ENCODE assay signal across 28 mouse cellular contexts in genomic region chr12:112128526-112128925, GRCm38 (mm10). TPM values are rescaled to one million over a fixed set of nuclear protein-coding genes. Genes with fewer than 3 reads are reported as not detected.
DNase-seq lines count a peak whose midpoint lies in the region; ATAC-seq and TF ChIP-seq lines count a peak whose summit lies in the region.
"Had no signal": no experiment of that assay in that cellular context is flagged by ENCODE, and none has a peak within 500 bp of the region (broad histone marks: within the 10 kb centered on the region; RNA-seq: fewer than 3 reads in every experiment).

No protein-coding gene starts in this region.

- H3K4me1 ChIP-seq in limb, embryonic 12.5 days (replicated peaks): peaks cover 20% of the 10 kb centered on the region
- H3K4me1 ChIP-seq in limb, embryonic 10.5 days: peaks cover 22% of the 10 kb centered on the region
- peaks cover 26% of the 10 kb centered on the region for H3K4me1 ChIP-seq in intestine, embryonic 16.5 days (ENCODE audit: control insufficient read depth, insufficient read depth, low read length)
- peaks cover 9% of the 10 kb centered on the region for H3K4me1 ChIP-seq in stomach, postnatal 0 days (replicated peaks; ENCODE audit: control insufficient read depth, insufficient read depth)

- intact Hi-C loops in left cerebral cortex, postnatal 36 days (cut with DNase I): no loop called here

- H3K4me2 ChIP-seq in limb, embryonic 12.5 days: no peak overlapping the region
- H3K4me2 ChIP-seq in intestine, embryonic 16.5 days (ENCODE audit: low read depth, low read length): no peak overlapping the region
- no peak overlapping the region for H3K4me2 ChIP-seq in stomach, postnatal 0 days (replicated peaks; ENCODE audit: low read depth)
- H3K4me2 ChIP-seq: hindbrain, embryonic 12.5 days; liver, embryonic 11.5 days; lung, embryonic 15.5 days; midbrain, embryonic 11.5 days had no signal

- 75% methylated on average over 4 of the region's 4 CpGs for WGBS in limb, embryonic 12.5 days
- WGBS in limb, embryonic 10.5 days: 79% methylated on average over 4 of the region's 4 CpGs
- WGBS in intestine, embryonic 16.5 days: 72% methylated on average over 4 of the region's 4 CpGs
- WGBS in stomach, postnatal 0 days: 78% methylated on average over 4 of the region's 4 CpGs

- no peak overlapping the region for H3K4me3 ChIP-seq in limb, embryonic 12.5 days (replicated peaks)
- H3K4me3 ChIP-seq in limb, embryonic 10.5 days: no peak overlapping the region
- no peak overlapping the region for H3K4me3 ChIP-seq in intestine, embryonic 16.5 days (ENCODE audit: low read length)
- no peak overlapping the region for H3K4me3 ChIP-seq in stomach, postnatal 0 days (ENCODE audit: low read depth, low read length)
- H3K4me3 ChIP-seq: forebrain, embryonic 10.5 days; hindbrain, embryonic 12.5 days; lung, embryonic 15.5 days; myocyte; neural tube, embryonic 12.5 days had no signal

- H3K27me3 ChIP-seq in limb, embryonic 12.5 days: peaks cover 54% of the 10 kb centered on the region
- H3K27me3 ChIP-seq in limb, embryonic 10.5 days (ENCODE audit: low read depth, poor library complexity, severe bottlenecking): peaks cover 62% of the 10 kb centered on the region
- H3K27me3 ChIP-seq in intestine, embryonic 16.5 days (replicated peaks; ENCODE audit: control insufficient read depth, insufficient read depth, low read length): peaks cover 2% of the 10 kb centered on the region; the same call in 1 of the 2 replicates
- H3K27me3 ChIP-seq in stomach, postnatal 0 days (ENCODE audit: control insufficient read depth, insufficient read depth, low read length): no peaks in the 10 kb centered on the region

- no peak for ATAC-seq in limb, embryonic 12.5 days (ENCODE audit: insufficient number of reproducible peaks, insufficient read depth, low FRiP score, low TSS enrichment, low read depth)
- no peak for ATAC-seq in intestine, embryonic 16.5 days
- ATAC-seq in stomach, postnatal 0 days (ENCODE audit: low FRiP score, low TSS enrichment): no peak
- ATAC-seq: forebrain, embryonic 16.5 days; hindbrain, postnatal 0 days had no signal

- TF ChIP-seq CTCF in stomach, postnatal 0 days (IDR thresholded peaks at IDR 0.05; ENCODE audit: low read depth): no peak

- peak; percentile 62 for DNase-seq in adrenal gland, postnatal 14 days
- no peak for DNase-seq in adrenal gland, postnatal 25 days
- DNase-seq in limb, embryonic 10.5 days (ENCODE audit: low spot score): no peak
- no peak for DNase-seq in stomach, postnatal 0 days (ENCODE audit: low spot score)
- no peak for DNase-seq in left cerebral cortex, postnatal 36 days (ENCODE audit: low spot score in 2 of 2)
- DNase-seq in frontal cortex, postnatal 14 days (ENCODE audit: low spot score in 2 of 2): no peak
- DNase-seq: cerebellum, adult 11 months; cerebellum, adult 9-10 months; gastrocnemius, postnatal 10 days; heart, postnatal 14 days; kidney, adult 11 months; layer of hippocampus, postnatal 36 days; thymus, postnatal 14 days had no signal

- no peaks in the 10 kb centered on the region for H3K36me3 ChIP-seq in limb, embryonic 12.5 days
- no peaks in the 10 kb centered on the region for H3K36me3 ChIP-seq in limb, embryonic 10.5 days
- no peaks in the 10 kb centered on the region for H3K36me3 ChIP-seq in intestine, embryonic 16.5 days (ENCODE audit: control insufficient read depth, insufficient read depth, low read length)
- H3K36me3 ChIP-seq in stomach, postnatal 0 days (ENCODE audit: control insufficient read depth, insufficient read depth, low read length): no peaks in the 10 kb centered on the region
- H3K36me3 ChIP-seq: forebrain, embryonic 10.5 days; G1E; hindbrain, embryonic 12.5 days; lung, embryonic 15.5 days; neural tube, embryonic 12.5 days had no signal

- 0 out of 2 replicates have a peak overlapping the region, but pooled peaks have one; percentile 8 for H3K9ac ChIP-seq in limb, embryonic 12.5 days (replicated peaks)
- peak overlapping the region; percentile 30; the same call in 1 of the 2 replicates for H3K9ac ChIP-seq in intestine, embryonic 16.5 days (ENCODE audit: low read depth, low read length)
- H3K9ac ChIP-seq in stomach, postnatal 0 days (ENCODE audit: low read length): no peak overlapping the region
- H3K9ac ChIP-seq: hindbrain, embryonic 12.5 days; lung, embryonic 15.5 days; neural tube, embryonic 12.5 days had no signal

- H3K9me3 ChIP-seq in limb, embryonic 12.5 days: no peaks in the 10 kb centered on the region
- no peaks in the 10 kb centered on the region for H3K9me3 ChIP-seq in limb, embryonic 10.5 days (replicated peaks)
- no peaks in the 10 kb centered on the region for H3K9me3 ChIP-seq in intestine, embryonic 16.5 days (ENCODE audit: control insufficient read depth, low read length)
- H3K9me3 ChIP-seq in stomach, postnatal 0 days (ENCODE audit: control insufficient read depth, low read length): no peaks in the 10 kb centered on the region
- H3K9me3 ChIP-seq: forebrain, embryonic 10.5 days; hindbrain, embryonic 12.5 days; lung, embryonic 15.5 days; neural tube, embryonic 12.5 days had no signal

- no peak overlapping the region for H3K27ac ChIP-seq in limb, embryonic 12.5 days
- H3K27ac ChIP-seq in limb, embryonic 10.5 days: no peak overlapping the region
- peak overlapping the region; percentile 98 for H3K27ac ChIP-seq in intestine, embryonic 16.5 days (ENCODE audit: low read length)
- H3K27ac ChIP-seq in stomach, postnatal 0 days (replicated peaks): peak overlapping the region; percentile 94
- H3K27ac ChIP-seq: forebrain, embryonic 10.5 days; hindbrain, embryonic 12.5 days; hindbrain, postnatal 0 days; lung, embryonic 15.5 days; neural tube, embryonic 12.5 days had no signal

- TF ChIP-seq EP300 in stomach, postnatal 0 days (optimal IDR thresholded peaks at IDR 0.05): no peak

RNA-seq across cellular contexts. Expression of gene Kif26a, which starts 17.5 kb away (rescaled TPM):
- 12.8 and 15.4 TPM in 2 replicates for total RNA-seq in adrenal gland, postnatal 14 days (2021)
- total RNA-seq in adrenal gland, postnatal 25 days (2021): 7.4 and 13.7 TPM in 2 replicates
- 6.6 and 6.7 TPM in 2 replicates for polyA plus RNA-seq in limb, embryonic 12.5 days (2016; fragmentation: Nextera tagmentation; extraction: Ambion mirVana)
- 2.8 and 3.9 TPM in 2 replicates for polyA plus RNA-seq in limb, embryonic 10.5 days (2016; fragmentation: Nextera tagmentation; extraction: Ambion mirVana)
- polyA plus RNA-seq in intestine, embryonic 16.5 days (2015; fragmentation: Nextera tagmentation; extraction: Ambion mirVana): 1.9 and 2.4 TPM in 2 replicates
- 0.75 and 0.80 TPM in 2 replicates for polyA plus RNA-seq in stomach, postnatal 0 days (2015; fragmentation: Nextera tagmentation; extraction: Ambion mirVana)
- total RNA-seq in left cerebral cortex, postnatal 36 days (2021): 1 to 10 TPM; 5.1 to 5.3 TPM
- total RNA-seq: common myeloid progenitor, adult 5-6 weeks; G1E; granulocyte monocyte progenitor cell, adult 5-6 weeks; megakaryocyte progenitor cell, adult 5-6 weeks had no signal
- polyA plus RNA-seq: G1E had no signal

RNA-seq across cellular contexts. Expression of gene Aspg, which starts 22.0 kb away (rescaled TPM):
- total RNA-seq in adrenal gland, postnatal 14 days (2021): 40.1 and 40.8 TPM in 2 replicates
- 35.6 and 47.0 TPM in 2 replicates for total RNA-seq in adrenal gland, postnatal 25 days (2021)
- 3.1 and 3.4 TPM in 2 replicates for polyA plus RNA-seq in limb, embryonic 12.5 days (2016; fragmentation: Nextera tagmentation; extraction: Ambion mirVana)
- 1.2 and 2.2 TPM in 2 replicates for polyA plus RNA-seq in limb, embryonic 10.5 days (2016; fragmentation: Nextera tagmentation; extraction: Ambion mirVana)
- polyA plus RNA-seq in intestine, embryonic 16.5 days (2015; fragmentation: Nextera tagmentation; extraction: Ambion mirVana): 38.4 and 40.4 TPM in 2 replicates
- polyA plus RNA-seq in stomach, postnatal 0 days (2015; fragmentation: Nextera tagmentation; extraction: Ambion mirVana): 6.0 and 6.9 TPM in 2 replicates
- total RNA-seq in left cerebral cortex, postnatal 36 days (2021): 1 to 10 TPM; 2.4 to 4.5 TPM
- total RNA-seq: common myeloid progenitor, adult 5-6 weeks; granulocyte monocyte progenitor cell, adult 5-6 weeks; megakaryocyte progenitor cell, adult 5-6 weeks had no signal
- polyA plus RNA-seq: G1E had no signal

Comparison
In these comparisons a context has a peak if more than half of its experiments do, and no peak if none do; other contexts are left out.
1. H3K27ac ChIP-seq: peak in intestine, embryonic 16.5 days (single experiment) and stomach, postnatal 0 days (single experiment); none in limb, embryonic 12.5 days (single experiment) and limb, embryonic 10.5 days (single experiment).